ENCODE assay signal across 21 mouse cellular contexts in genomic region chr7:122817565-122817964, GRCm38 (mm10).
A peak's percentile ranks its signal among the peaks of the same experiment; 100 is the strongest.
DNase-seq lines count a peak whose midpoint lies in the region; TF ChIP-seq lines count a peak whose summit lies in the region.
"Had no signal": no experiment of that assay in that cellular context is flagged by ENCODE, and none has a peak within 500 bp of the region (broad histone marks: within the 10 kb centered on the region; RNA-seq: fewer than 3 reads in every experiment).

No protein-coding gene starts in this region.

- H3K36me3 ChIP-seq in spleen, adult 2 months (ENCODE audit: control insufficient read depth, insufficient read depth, low read length) = no peaks in the 10 kb centered on the region
- H3K36me3 ChIP-seq in splenic B cell, adult 2 months (ENCODE audit: control insufficient read depth, insufficient read depth, low read length, poor library complexity, severe bottlenecking) = no peaks in the 10 kb centered on the region
- H3K36me3 ChIP-seq: embryonic facial prominence, embryonic 13.5 days; embryonic facial prominence, embryonic 15.5 days; forebrain, embryonic 10.5 days; forebrain, embryonic 12.5 days; G1E had no signal

- H3K4me1 ChIP-seq in spleen, adult 2 months (ENCODE audit: control insufficient read depth, insufficient read depth, insufficient read length) = peaks cover 25% of the 10 kb centered on the region; the same call in 1 of the 2 replicates
- H3K4me1 ChIP-seq in bone marrow, adult 2 months (ENCODE audit: control insufficient read depth, insufficient read depth, low read length) = peaks cover 2% of the 10 kb centered on the region
- H3K4me1 ChIP-seq: embryonic facial prominence, embryonic 13.5 days; embryonic facial prominence, embryonic 15.5 days; forebrain, embryonic 10.5 days; forebrain, embryonic 12.5 days had no signal

- no peak for TF ChIP-seq CTCF in spleen, adult 2 months (IDR thresholded peaks at IDR 0.05; ENCODE audit: extremely low read depth, insufficient read depth, insufficient read length, insufficient replicate concordance)
- no peak for TF ChIP-seq CTCF in bone marrow, adult 2 months (IDR thresholded peaks at IDR 0.05; ENCODE audit: control insufficient read depth, insufficient read depth, low read length)

- H3K27me3 ChIP-seq in spleen, adult 2 months (ENCODE audit: control insufficient read depth, insufficient read depth, low read length) = no peaks in the 10 kb centered on the region
- H3K27me3 ChIP-seq in splenic B cell, adult 2 months (ENCODE audit: control insufficient read depth, insufficient read depth, low read length, poor library complexity, severe bottlenecking) = no peaks in the 10 kb centered on the region
- H3K27me3 ChIP-seq: embryonic facial prominence, embryonic 13.5 days; embryonic facial prominence, embryonic 15.5 days; forebrain, embryonic 12.5 days had no signal

- H3K27ac ChIP-seq in spleen, adult 2 months (ENCODE audit: insufficient read depth, low read length) = peak overlapping the region; percentile 71
- H3K27ac ChIP-seq in bone marrow, adult 2 months (ENCODE audit: control insufficient read depth, insufficient read depth, low read depth, low read length, poor library complexity) = peak overlapping the region; percentile 29; the same call in 1 of the 2 replicates
- H3K27ac ChIP-seq: embryonic facial prominence, embryonic 13.5 days; embryonic facial prominence, embryonic 15.5 days; forebrain, embryonic 10.5 days; forebrain, embryonic 12.5 days had no signal

- H3K4me3 ChIP-seq in spleen, adult 2 months (ENCODE audit: extremely low read depth, insufficient read depth, insufficient read length) = no peak overlapping the region
- no peak overlapping the region for H3K4me3 ChIP-seq in bone marrow, adult 2 months (replicated peaks; ENCODE audit: control insufficient read depth, low read depth, low read length)
- H3K4me3 ChIP-seq: embryonic facial prominence, embryonic 13.5 days; embryonic facial prominence, embryonic 15.5 days; erythroblast, embryonic 14.5 days; forebrain, embryonic 10.5 days; forebrain, embryonic 12.5 days had no signal

- no peak for TF ChIP-seq POLR2A in spleen, adult 2 months (IDR thresholded peaks at IDR 0.05; ENCODE audit: low read depth, low read length)
- no peak for TF ChIP-seq POLR2A in bone marrow, adult 2 months (IDR thresholded peaks at IDR 0.05; ENCODE audit: borderline replicate concordance, control insufficient read depth, low read depth, low read length)

- peak in 1 of 2 experiments; percentile 11 for DNase-seq in spleen, adult 2 months (ENCODE audit: low read depth in 1 of 2, low spot score in 2 of 2)
- DNase-seq in spleen, postnatal 4 days (ENCODE audit: low spot score in 2 of 2) = no peak
- peak; percentile 39 to 45 for DNase-seq in B cell, adult 2 months
- DNase-seq in splenic B cell, adult 2 months (ENCODE audit: low read depth, low spot score) = peak; percentile 61
- no peak for DNase-seq in thymus, postnatal 36 days
- no peak for DNase-seq in embryo, embryonic 9.5 days (ENCODE audit: extremely low spot score)
- DNase-seq: adrenal gland, adult 8-10 months; adrenal gland, postnatal 14 days; adrenal gland, postnatal 36 days; cerebellum, adult 11 months; cerebellum, adult 18-20 months; cerebellum, adult 8-10 months; cerebellum, adult 9-11 months; cerebellum, postnatal 25 days had no signal

- 33% methylated on average over 7 of the region's 7 CpGs for WGBS in spleen, adult 2 months
- WGBS in bone marrow, adult 2 months = 62% methylated on average over 7 of the region's 7 CpGs

Comparison
In these comparisons a context has a peak if more than half of its experiments do, and no peak if none do; other contexts are left out.
1. DNase-seq: peak in B cell, adult 2 months (2 of 2) and splenic B cell, adult 2 months (single experiment); none in spleen, postnatal 4 days (0 of 2), thymus, postnatal 36 days (0 of 2) and embryo, embryonic 9.5 days (single experiment).